Mouse (Mus musculus) kidney, adult 10 weeks (tissue): Measurements from ENCODE around the gene Pdf. TPM values are rescaled to one million over a fixed set of nuclear protein-coding genes. Genes with fewer than 3 reads are reported as not detected.

Experiments
- polyA plus RNA-seq: library from polyadenylated mRNA; stranded (reverse); fragments of 350-450 nt; fragmentation: Illumina TruSeq; extraction: RNeasy Lipid Tissue Mini Kit (QIAGEN cat#74804); gene quantifications from one replicate; pipeline ENCODE4 v1.2.3, GENCODE M21; 2014; ENCODE audit warnings: low read depth, low replicate concordance

The Pdf gene
- polyA plus RNA-seq: 69.7 TPM

DNA sequence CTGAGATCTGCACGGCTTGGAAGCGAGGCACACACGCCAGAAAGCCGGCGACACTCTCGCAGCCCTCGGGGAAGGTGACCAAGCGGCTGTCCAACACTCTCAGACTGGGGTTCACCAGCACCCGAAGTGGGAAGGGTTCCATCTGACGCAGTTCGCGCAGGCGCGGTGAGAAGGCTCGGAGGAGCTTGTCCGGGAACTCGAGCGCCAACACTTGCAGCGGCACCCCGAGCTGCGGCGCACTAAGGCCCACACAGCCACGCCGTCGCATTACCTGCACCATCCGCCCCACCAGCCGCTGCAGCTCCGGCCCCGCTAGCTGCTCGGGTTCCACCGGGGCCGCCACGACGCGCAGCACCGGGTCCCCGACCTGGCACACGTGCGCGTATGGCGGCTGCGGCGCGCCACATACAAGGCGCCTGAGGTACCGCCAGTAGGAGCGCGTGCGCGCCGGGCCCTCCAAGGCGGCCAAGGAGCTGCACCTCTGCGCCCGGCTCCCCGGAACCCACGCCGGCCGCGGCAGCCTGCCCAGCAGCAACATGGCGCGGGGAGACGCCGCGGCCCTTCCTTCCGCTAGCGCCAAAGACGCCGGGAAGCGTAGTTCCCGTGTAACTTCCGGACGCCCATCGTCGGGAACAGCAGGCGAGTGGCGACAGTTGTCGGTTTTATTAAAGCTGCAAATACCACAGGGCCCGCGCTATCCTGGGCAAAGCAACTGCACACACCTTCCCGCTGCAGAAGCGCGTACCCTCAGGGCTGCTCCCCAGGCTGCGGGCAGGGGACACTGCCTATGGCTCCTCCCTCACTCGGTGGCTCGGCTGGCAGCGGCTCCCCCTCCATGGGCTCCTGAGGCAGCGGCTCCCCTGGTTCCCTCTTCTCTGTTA is at the start of gene Pdf:
Gene Pdf, minus strand, starts transcription at position 554 of the 881 bp plus-strand sequence.

DNA sequence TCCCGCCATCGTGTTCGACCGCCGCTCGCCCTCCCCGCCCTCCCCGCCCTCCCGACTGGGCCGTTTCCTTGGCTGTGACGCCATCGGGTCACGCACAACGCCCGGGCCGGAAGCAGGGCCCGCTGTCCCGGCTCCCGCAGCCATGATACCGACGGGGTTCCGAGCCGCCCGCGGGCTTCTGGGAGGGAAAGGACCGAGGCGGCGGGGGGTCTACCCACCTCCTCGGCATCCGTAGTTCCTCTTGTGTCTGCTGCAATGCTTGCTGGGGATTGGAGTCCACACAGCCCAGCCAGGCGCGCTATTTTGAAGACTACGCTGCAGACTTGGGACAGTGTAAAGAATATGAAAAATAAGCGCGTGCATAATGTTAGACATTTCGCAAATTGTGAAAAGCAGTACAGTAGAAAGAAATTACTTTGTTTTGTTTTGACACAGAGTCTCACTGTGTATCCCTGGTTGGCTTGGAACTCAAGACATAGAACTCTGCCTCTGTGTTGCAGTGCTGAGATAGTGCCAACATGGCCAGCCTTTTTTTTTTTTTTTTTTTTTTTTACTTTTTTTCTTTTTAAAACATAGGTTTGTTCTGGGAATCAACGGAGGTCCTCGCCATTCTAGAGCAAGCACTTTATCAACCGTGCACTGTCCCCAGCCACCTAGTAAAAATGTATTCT is 48.1 kb upstream of the Pdf start, which contains the start of gene Terf2:
Gene Terf2, minus strand, starts transcription at position 182 of the 671 bp plus-strand sequence.

DNA sequence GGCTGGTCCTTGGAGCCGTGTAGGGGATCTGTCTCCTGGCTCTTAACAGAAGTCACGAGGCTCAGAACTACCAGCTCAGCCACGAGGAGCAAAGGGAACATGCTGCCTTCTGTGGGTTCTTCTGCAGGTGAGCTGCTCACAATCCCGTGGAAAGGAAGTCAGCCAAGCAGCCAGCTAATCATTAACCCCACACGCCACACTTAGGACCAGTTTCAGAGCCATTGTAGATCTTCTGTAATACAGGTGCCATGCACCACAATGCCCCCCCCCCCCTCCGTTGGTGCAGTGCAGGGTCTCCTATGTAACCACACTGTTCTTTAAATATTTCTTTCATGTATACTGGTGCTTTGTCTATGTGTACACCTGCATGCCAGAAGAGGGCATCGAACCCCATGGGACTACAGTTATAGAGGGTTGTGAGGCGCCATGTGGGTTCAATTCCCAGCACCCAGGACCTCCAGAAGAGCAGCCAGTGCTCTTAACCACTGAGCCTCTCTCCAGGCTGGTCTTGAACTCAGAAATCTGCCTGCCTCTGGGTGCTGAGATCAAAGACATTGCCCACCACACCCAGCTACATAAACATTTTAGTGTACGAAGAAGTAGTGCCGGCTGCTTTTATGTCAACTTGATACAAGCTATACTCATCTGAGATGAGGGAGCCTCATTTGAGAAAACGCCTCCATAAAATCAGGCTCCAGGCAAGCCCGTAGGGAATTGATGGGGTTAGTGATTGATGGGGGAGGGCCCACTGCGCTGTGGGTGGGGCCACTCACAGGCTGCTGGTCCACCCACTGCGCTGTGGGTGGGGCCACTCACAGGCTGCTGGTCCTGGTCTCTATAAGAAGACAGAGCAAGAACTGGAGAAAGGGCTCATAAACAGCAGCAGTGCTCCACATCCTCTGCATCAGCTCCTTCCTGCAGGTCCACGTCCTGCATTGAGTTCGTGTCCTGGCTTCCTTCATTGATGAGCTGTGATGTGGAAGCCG is 17.4 kb upstream of the Pdf start, which contains the start of gene Tmed6:
Gene Tmed6, minus strand, starts transcription at position 134 of the 986 bp plus-strand sequence.

DNA sequence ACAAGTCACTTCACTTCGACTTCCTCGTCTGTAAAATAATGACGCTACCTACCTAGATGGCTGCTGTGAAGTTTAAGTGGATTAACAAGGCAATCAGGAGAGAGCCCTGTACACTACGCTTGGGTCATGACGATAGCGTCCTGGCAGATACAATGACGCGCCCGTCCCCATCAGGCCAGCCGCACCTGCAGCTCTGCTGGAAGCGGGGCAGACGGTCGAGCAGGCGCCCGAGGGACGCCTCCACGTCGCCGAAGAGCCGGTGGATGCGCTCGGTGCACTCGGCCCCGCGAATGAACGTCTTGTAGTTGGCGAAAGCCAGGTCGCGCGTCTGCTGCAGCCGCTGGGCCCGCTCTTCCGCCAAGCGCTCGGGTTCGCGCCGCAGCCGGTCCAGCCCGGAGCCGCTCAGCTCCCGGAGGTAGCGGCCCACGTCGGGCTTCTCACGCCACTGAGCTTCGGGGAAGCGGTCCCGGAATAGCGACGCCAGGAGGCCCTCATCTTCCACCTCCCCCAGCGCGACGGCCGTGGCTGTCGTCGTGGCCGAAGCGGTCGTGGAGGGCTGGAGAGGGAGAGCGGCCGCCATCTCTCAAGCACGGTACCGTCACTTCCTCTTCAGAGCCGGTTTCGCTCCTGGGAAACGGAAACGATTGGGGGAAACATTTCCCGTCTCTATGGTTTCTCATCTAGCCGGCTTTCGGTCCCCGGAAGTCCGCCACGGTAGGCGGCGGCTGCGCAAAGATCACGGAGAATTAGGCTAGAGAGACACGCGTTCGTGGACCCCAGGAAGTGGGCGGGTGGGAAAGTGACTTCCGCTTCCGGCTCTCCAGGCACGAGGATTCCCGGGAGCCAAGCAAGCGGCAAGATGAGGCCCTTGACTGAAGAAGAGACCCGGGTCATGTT is 7.9 kb upstream of the Pdf start, which contains the start of the genes Cog8 and Nip7:
Gene Cog8, minus strand, starts transcription at position 614 of the 897 bp plus-strand sequence.
Gene Nip7, plus strand, starts transcription at position 802 of the 897 bp plus-strand sequence.

DNA sequence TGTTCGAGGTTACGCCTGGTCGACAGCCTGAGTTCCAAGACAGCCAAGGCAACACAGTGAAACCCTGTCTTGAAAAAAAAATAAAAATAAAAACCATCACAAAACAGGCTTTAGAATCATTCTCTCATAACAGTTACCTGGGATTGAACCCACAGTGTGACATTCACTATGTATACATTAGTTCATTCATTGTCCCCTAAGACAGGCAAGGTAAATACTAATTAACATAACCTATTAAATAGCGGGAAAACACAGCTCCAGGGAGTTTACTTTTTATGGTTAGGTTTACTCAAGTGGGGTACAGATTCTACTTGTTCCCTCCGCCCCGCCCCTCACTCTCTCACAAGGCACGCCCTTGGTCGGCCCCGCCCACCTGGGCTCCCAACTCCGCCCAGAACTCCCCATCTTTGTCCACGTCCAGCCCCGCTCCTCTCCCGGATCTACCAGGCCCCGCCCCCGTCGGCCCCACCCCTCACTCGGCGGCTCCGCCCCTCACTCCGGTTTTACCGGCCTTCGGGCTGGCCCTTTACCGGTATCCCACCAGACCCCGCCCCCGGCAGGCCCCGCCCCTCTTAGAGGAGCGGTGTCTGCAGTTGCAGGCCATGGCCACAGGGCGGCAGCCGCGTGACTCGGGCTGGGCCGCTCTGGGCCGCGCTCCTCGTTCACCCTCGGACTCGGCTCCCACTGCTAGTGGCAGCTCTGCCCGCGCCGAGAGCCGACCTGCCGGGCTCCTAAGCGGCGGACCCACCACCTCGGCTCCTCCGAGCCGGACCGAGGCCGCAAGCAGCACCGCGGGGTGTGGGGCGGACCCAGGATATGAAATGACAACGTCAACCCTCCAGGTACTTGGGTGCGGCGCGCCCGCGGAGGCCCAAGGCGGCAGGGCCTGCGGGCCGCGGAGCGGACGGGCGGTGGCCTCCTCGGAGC is 17.5 kb downstream of the Pdf start, which contains the start of gene Vps4a:
Gene Vps4a, plus strand, starts transcription at position 573 of the 927 bp plus-strand sequence.

Other genes with a start within 250 kb of the Pdf start
- gene Has3, start 178.4 kb downstream of the Pdf start, polyA plus RNA-seq: 0.53 TPM
- gene Utp4, start 155.0 kb downstream of the Pdf start, polyA plus RNA-seq: 26.0 TPM
- gene Sntb2, start 112.9 kb downstream of the Pdf start, polyA plus RNA-seq: 17.9 TPM
- 38.8 TPM for gene Vps4a, start 17.4 kb downstream of the Pdf start, polyA plus RNA-seq
- 22.4 TPM for gene Cog8, start 8.1 kb upstream of the Pdf start, polyA plus RNA-seq
- gene Nip7, start 8.3 kb upstream of the Pdf start, polyA plus RNA-seq: 9.9 TPM
- 36.0 TPM for gene Tmed6, start 17.0 kb upstream of the Pdf start, polyA plus RNA-seq
- 18.1 TPM for gene Terf2, start 47.9 kb upstream of the Pdf start, polyA plus RNA-seq
- gene Cyb5b, start 102.0 kb upstream of the Pdf start, polyA plus RNA-seq: 287 TPM
- gene Nfat5, start 244.9 kb upstream of the Pdf start, polyA plus RNA-seq: 85.1 TPM